Comparison of ENCODE assay signal across 24 mouse cellular contexts in genomic region chr3:126105086-126105485, GRCm38 (mm10).
DNase-seq lines count a peak whose midpoint lies in the region; ATAC-seq and TF ChIP-seq lines count a peak whose summit lies in the region.
"Had no signal": no experiment of that assay in that cellular context is flagged by ENCODE, and none has a peak within 500 bp of the region (broad histone marks: within the 10 kb centered on the region; RNA-seq: fewer than 3 reads in every experiment).

No protein-coding gene starts in this region.

- TF ChIP-seq CTCF in Patski (IDR thresholded peaks at IDR 0.05) = no peak

- no peak overlapping the region for H3K4me2 ChIP-seq in midbrain, embryonic 14.5 days (ENCODE audit: low read length)
- H3K4me2 ChIP-seq: embryonic facial prominence, embryonic 13.5 days; embryonic facial prominence, embryonic 15.5 days; forebrain, embryonic 13.5 days; forebrain, embryonic 15.5 days had no signal

- 90% methylated on average over 2 of the region's 2 CpGs for WGBS in midbrain, embryonic 14.5 days

- no peaks in the 10 kb centered on the region for H3K9me3 ChIP-seq in midbrain, embryonic 14.5 days (ENCODE audit: control insufficient read depth, low read length)
- H3K9me3 ChIP-seq: embryonic facial prominence, embryonic 13.5 days; embryonic facial prominence, embryonic 15.5 days; forebrain, embryonic 13.5 days; forebrain, embryonic 15.5 days had no signal

- peak; percentile 62 for ATAC-seq in Patski
- ATAC-seq in midbrain, embryonic 14.5 days (ENCODE audit: low FRiP score, low TSS enrichment) = no peak
- ATAC-seq: CD4-positive, CD25-positive, alpha-beta regulatory T cell, adult 4 months; forebrain, embryonic 13.5 days; forebrain, embryonic 15.5 days; forebrain, postnatal 0 days had no signal

- H3K27me3 ChIP-seq in Patski = no peaks in the 10 kb centered on the region
- H3K27me3 ChIP-seq in midbrain, embryonic 14.5 days (ENCODE audit: control insufficient read depth, insufficient read depth, low read length) = no peaks in the 10 kb centered on the region
- H3K27me3 ChIP-seq: CH12.LX; embryonic facial prominence, embryonic 13.5 days; embryonic facial prominence, embryonic 15.5 days; forebrain, embryonic 13.5 days; forebrain, embryonic 15.5 days had no signal

- CTCF ChIA-PET in Patski (lab: Charles Lee) = no interaction called here

- POLR2A ChIA-PET in Patski (lab: Charles Lee) = no interaction called here

- H3K9ac ChIP-seq in midbrain, embryonic 14.5 days (replicated peaks; ENCODE audit: low read length) = no peak overlapping the region
- H3K9ac ChIP-seq: embryonic facial prominence, embryonic 13.5 days; embryonic facial prominence, embryonic 15.5 days; forebrain, embryonic 13.5 days; forebrain, embryonic 15.5 days; forebrain, postnatal 0 days had no signal

- intact Hi-C loops in left cerebral cortex, postnatal 36 days (cut with DNase I) = no loop called here

- peak; percentile 20 for DNase-seq in Muller cell, postnatal 12 days (ENCODE audit: inconsistent ontology term)
- peak; percentile 7 for DNase-seq in Patski (ENCODE audit: low read depth, low spot score)
- DNase-seq in fibroblast of lung, adult 2 months (ENCODE audit: low read depth) = peak; percentile 69
- DNase-seq in left cerebral cortex, postnatal 36 days (ENCODE audit: low spot score in 2 of 2) = no peak
- no peak for DNase-seq in midbrain, embryonic 14.5 days
- DNase-seq in lung, postnatal 10 days = no peak
- DNase-seq: adrenal gland, adult 8-10 months; adrenal gland, postnatal 14 days; B cell, adult 2 months; cerebellum, adult 11 months; cerebellum, adult 18-20 months; cerebellum, adult 8-10 months; cerebellum, adult 9-11 months; cerebellum, postnatal 14 days; embryo, embryonic 11 days; forebrain, postnatal 0 days had no signal

- no peaks in the 10 kb centered on the region for H3K36me3 ChIP-seq in midbrain, embryonic 14.5 days (ENCODE audit: control insufficient read depth, insufficient read depth, low read length)
- H3K36me3 ChIP-seq: embryonic facial prominence, embryonic 13.5 days; embryonic facial prominence, embryonic 15.5 days; forebrain, embryonic 15.5 days; G1E had no signal

- in situ Hi-C loops in Patski (cut with MboI; ENCODE audit: low pct_unique_long_range_greater_than_20kb) = no loop called here

- no peak overlapping the region for H3K4me3 ChIP-seq in midbrain, embryonic 14.5 days (replicated peaks; ENCODE audit: low read depth, low read length)
- H3K4me3 ChIP-seq: embryonic facial prominence, embryonic 13.5 days; embryonic facial prominence, embryonic 15.5 days; erythroblast, embryonic 14.5 days; forebrain, embryonic 13.5 days; forebrain, embryonic 15.5 days had no signal

- no peaks in the 10 kb centered on the region for H3K4me1 ChIP-seq in midbrain, embryonic 14.5 days (ENCODE audit: control insufficient read depth, insufficient read depth, low read length)
- H3K4me1 ChIP-seq: embryonic facial prominence, embryonic 13.5 days; embryonic facial prominence, embryonic 15.5 days; forebrain, embryonic 13.5 days; forebrain, embryonic 15.5 days had no signal

- no peak overlapping the region for H3K27ac ChIP-seq in midbrain, embryonic 14.5 days (replicated peaks; ENCODE audit: low read depth, low read length)
- H3K27ac ChIP-seq: embryonic facial prominence, embryonic 13.5 days; embryonic facial prominence, embryonic 15.5 days; forebrain, embryonic 13.5 days; forebrain, embryonic 15.5 days had no signal

Comparison
In these comparisons a context has a peak if more than half of its experiments do, and no peak if none do; other contexts are left out.
1. DNase-seq: peak in Muller cell, postnatal 12 days (single experiment), Patski (single experiment) and fibroblast of lung, adult 2 months (single experiment); none in left cerebral cortex, postnatal 36 days (0 of 2), midbrain, embryonic 14.5 days (single experiment) and lung, postnatal 10 days (single experiment).